In genomic region chr2:105688436-105689303, GRCm38 (mm10) we compare ENCODE assay signal across 8 mouse cellular contexts. TPM values are rescaled to one million over a fixed set of nuclear protein-coding genes. Genes with fewer than 3 reads are reported as not detected.
DNase-seq lines count a peak whose midpoint lies in the region; ATAC-seq lines count a peak whose summit lies in the region.

No protein-coding gene starts in this region.

- no peaks in the 10 kb centered on the region for H3K36me3 ChIP-seq in kidney, embryonic 16.5 days (ENCODE audit: insufficient read depth, low read length)
- no peaks in the 10 kb centered on the region for H3K36me3 ChIP-seq in intestine, embryonic 15.5 days
- H3K36me3 ChIP-seq in neural tube, embryonic 14.5 days (ENCODE audit: control insufficient read depth, insufficient read depth, low read length): no peaks in the 10 kb centered on the region

- H3K27ac ChIP-seq in kidney, embryonic 16.5 days (ENCODE audit: low read length): no peak overlapping the region
- H3K27ac ChIP-seq in intestine, embryonic 15.5 days: no peak overlapping the region
- H3K27ac ChIP-seq in neural tube, embryonic 14.5 days (ENCODE audit: low read depth, low read length): no peak overlapping the region

- no peak for ATAC-seq in kidney, embryonic 16.5 days (ENCODE audit: low FRiP score, low TSS enrichment)
- no peak for ATAC-seq in intestine, embryonic 15.5 days
- ATAC-seq in neural tube, embryonic 14.5 days (ENCODE audit: low read depth): no peak

- no peak for DNase-seq in kidney, adult 11 months
- DNase-seq in embryo, embryonic 9.5 days (ENCODE audit: extremely low spot score): peak; percentile 49
- DNase-seq in right cerebral cortex, postnatal 10 days (ENCODE audit: low spot score in 2 of 2): no peak
- DNase-seq in kidney, postnatal 14 days: no peak
- DNase-seq in layer of hippocampus, adult 9-11 months: no peak

- H3K9me3 ChIP-seq in kidney, embryonic 16.5 days (ENCODE audit: low read length): no peaks in the 10 kb centered on the region
- no peaks in the 10 kb centered on the region for H3K9me3 ChIP-seq in intestine, embryonic 15.5 days
- no peaks in the 10 kb centered on the region for H3K9me3 ChIP-seq in neural tube, embryonic 14.5 days (ENCODE audit: control insufficient read depth, low read length)

- under 1% methylated on average over 25 of the region's 25 CpGs for WGBS in kidney, embryonic 16.5 days
- WGBS in intestine, embryonic 15.5 days: 2% methylated on average over 25 of the region's 25 CpGs
- WGBS in neural tube, embryonic 14.5 days: 3% methylated on average over 25 of the region's 25 CpGs

- peak overlapping the region; percentile 0; the same call in 1 of the 2 replicates for H3K4me3 ChIP-seq in kidney, embryonic 16.5 days (ENCODE audit: low read length)
- no peak overlapping the region for H3K4me3 ChIP-seq in intestine, embryonic 15.5 days (replicated peaks)
- H3K4me3 ChIP-seq in neural tube, embryonic 14.5 days (ENCODE audit: low read depth, low read length): peak overlapping the region; percentile 4; the same call in 1 of the 2 replicates

- peaks cover 10% of the 10 kb centered on the region; the same call in 1 of the 2 replicates for H3K4me1 ChIP-seq in kidney, embryonic 16.5 days (ENCODE audit: insufficient read depth, low read length)
- 0 out of 2 replicates have a peak, but pooled peaks cover 3% of the 10 kb centered on the region for H3K4me1 ChIP-seq in intestine, embryonic 15.5 days (replicated peaks)
- peaks cover 5% of the 10 kb centered on the region; the same call in 1 of the 2 replicates for H3K4me1 ChIP-seq in neural tube, embryonic 14.5 days (ENCODE audit: control insufficient read depth, insufficient read depth, low read length)

- no peak overlapping the region for H3K9ac ChIP-seq in kidney, embryonic 16.5 days (replicated peaks; ENCODE audit: low read length)
- H3K9ac ChIP-seq in intestine, embryonic 15.5 days: no peak overlapping the region
- no peak overlapping the region for H3K9ac ChIP-seq in neural tube, embryonic 14.5 days (replicated peaks; ENCODE audit: low read depth, low read length)

- peaks cover 93% of the 10 kb centered on the region for H3K27me3 ChIP-seq in kidney, embryonic 16.5 days (ENCODE audit: insufficient read depth, low read length)
- H3K27me3 ChIP-seq in intestine, embryonic 15.5 days (replicated peaks): peaks cover 87% of the 10 kb centered on the region
- peaks cover 33% of the 10 kb centered on the region for H3K27me3 ChIP-seq in neural tube, embryonic 14.5 days (ENCODE audit: control insufficient read depth, insufficient read depth, low read length)

- H3K4me2 ChIP-seq in kidney, embryonic 16.5 days (replicated peaks; ENCODE audit: low read depth, low read length): peak overlapping the region; percentile 22; the same call in 1 of the 2 replicates
- peak overlapping the region; percentile 26 for H3K4me2 ChIP-seq in intestine, embryonic 15.5 days (replicated peaks)
- H3K4me2 ChIP-seq in neural tube, embryonic 14.5 days (ENCODE audit: low read depth, low read length): peak overlapping the region; percentile 39

RNA-seq across cellular contexts. Expression of gene Pax6, which starts 20.0 kb away (rescaled TPM):
- polyA plus RNA-seq in kidney, embryonic 16.5 days (2015; fragmentation: Nextera tagmentation; extraction: Ambion mirVana): 0.09 and 0.13 TPM in 2 replicates
- polyA plus RNA-seq in intestine, embryonic 15.5 days (2015; fragmentation: Nextera tagmentation; extraction: Ambion mirVana): 2.3 and 2.8 TPM in 2 replicates
- polyA plus RNA-seq in neural tube, embryonic 14.5 days (2014; fragmentation: Nextera tagmentation; extraction: Ambion mirVana): 13.3 and 13.5 TPM in 2 replicates
